Mouse (Mus musculus): ENCODE measurements around the gene Tas1r1. TPM values are rescaled to one million over a fixed set of nuclear protein-coding genes. Genes with fewer than 3 reads are reported as not detected.

Gene Tas1r1
- total RNA-seq, 1 experiment, result 1.9 TPM

DNA sequence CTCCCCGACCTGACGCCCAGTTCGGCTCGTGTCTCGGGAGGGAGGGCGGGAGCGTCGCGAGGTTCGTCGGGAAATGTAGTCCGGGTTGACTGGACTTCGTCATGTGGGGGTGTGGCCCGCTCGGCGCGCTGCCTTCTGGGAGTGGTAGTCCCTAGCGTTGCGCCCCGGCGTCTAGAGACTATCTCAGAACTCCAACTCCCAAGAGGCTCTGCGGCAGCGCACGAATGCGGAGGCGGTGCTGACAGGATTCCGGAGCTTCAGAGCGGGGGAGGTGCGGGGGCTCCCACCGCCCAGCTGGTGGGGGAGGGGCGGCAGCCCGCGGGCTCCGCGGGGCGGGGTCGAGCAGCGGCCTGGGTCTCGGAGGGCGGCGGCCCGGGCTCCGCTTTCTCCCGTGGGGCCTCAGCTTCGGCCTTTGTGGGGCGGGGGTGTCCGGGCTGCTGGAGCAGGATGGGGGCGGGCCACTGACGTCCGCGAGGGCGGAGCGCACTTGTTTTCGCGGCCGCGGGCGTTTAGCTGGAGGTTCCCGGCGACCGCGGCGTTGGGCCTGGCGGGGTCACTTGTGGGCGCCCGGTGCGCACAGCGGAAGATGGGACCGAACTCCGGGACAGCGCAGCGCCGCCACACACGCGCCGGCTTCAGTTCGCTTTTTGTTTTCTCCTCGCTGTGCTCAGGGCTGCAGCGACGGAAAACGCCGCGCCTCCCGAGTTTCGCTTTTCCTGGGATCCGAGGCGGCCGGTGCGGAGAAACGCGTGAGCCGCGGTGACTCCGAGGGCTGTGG lies 42.0 kb downstream of the Tas1r1 start, which contains the start of gene Phf13:
Phf13 (minus strand) TSS at position 86 of the 778 bp plus-strand sequence.
- Histone ChIP-seq H3K9me3 (ENCODE audit: control insufficient read depth, insufficient read depth, low read depth, low read length) (no peaks in the 10 kb centered on the region), H3K36me3 (ENCODE audit: control insufficient read depth, insufficient read depth, low read length, poor library complexity, severe bottlenecking) (peaks cover 19% of the 10 kb centered on the region), H3K4me3 (ENCODE audit: insufficient read depth in 1 of 2, low read depth in 1 of 2, low read length in 2 of 2, poor library complexity in 1 of 2, severe bottlenecking in 1 of 2) (peak within 1 kb of the TSS; percentile 99 to 100), H3K4me1 (ENCODE audit: control insufficient read depth in 2 of 2, insufficient read depth in 2 of 2, low read length in 2 of 2, poor library complexity in 1 of 2) (peaks cover 0 to 14% of the 10 kb centered on the region in 2 experiments; a peak in 2 of 4 replicates), H3K27ac (ENCODE audit: insufficient read depth, low read depth, low read length, poor library complexity, severe bottlenecking) (peak within 1 kb of the TSS; percentile 71), H3K9ac (ENCODE audit: insufficient read depth, low read depth, low read length, poor library complexity, severe bottlenecking) (peak within 1 kb of the TSS; percentile 97)
- peak; percentile 97 for DNase-seq (ENCODE audit: low read depth, low spot score)
- TF ChIP-seq CHD2 (IDR thresholded peaks at IDR 0.05; ENCODE audit: low read depth, low read length), result no peak; the same call in 1 of the 2 replicates
- TF ChIP-seq HCFC1 (IDR thresholded peaks at IDR 0.05; ENCODE audit: borderline replicate concordance, insufficient read depth, low read length), result peak; percentile 99
- in situ Hi-C loops (cut with MboI; ENCODE audit: low sequenced_read_pairs in 2 of 2, unreplicated experiment in 2 of 2), result no loop called here

GRCm38 (mm10) chr4:151995371-151996172 lies 42.8 kb downstream of the Tas1r1 start:
- H3K36me3 ChIP-seq (ENCODE audit: control insufficient read depth, insufficient read depth, low read length, poor library complexity, severe bottlenecking), result peaks cover 27% of the 10 kb centered on the region
- H3K9me3 ChIP-seq (ENCODE audit: control insufficient read depth, insufficient read depth, low read depth, low read length), result no peaks in the 10 kb centered on the region
- H3K9ac ChIP-seq (ENCODE audit: insufficient read depth, low read depth, low read length, poor library complexity, severe bottlenecking), result peak overlapping the region; percentile 97
- in situ Hi-C loops (cut with MboI; ENCODE audit: low sequenced_read_pairs in 2 of 2, unreplicated experiment in 2 of 2), result no loop called here
- H3K4me1 ChIP-seq (ENCODE audit: control insufficient read depth in 2 of 2, insufficient read depth in 2 of 2, low read length in 2 of 2, poor library complexity in 1 of 2), result peaks cover 0 to 19% of the 10 kb centered on the region in 2 experiments; a peak in 2 of 4 replicates
- H3K4me3 ChIP-seq (ENCODE audit: insufficient read depth in 1 of 2, low read depth in 1 of 2, low read length in 2 of 2, poor library complexity in 1 of 2, severe bottlenecking in 1 of 2), result peak overlapping the region; percentile 99 to 100
- peak overlapping the region; percentile 71 for H3K27ac ChIP-seq (ENCODE audit: insufficient read depth, low read depth, low read length, poor library complexity, severe bottlenecking)
- no peak for DNase-seq (ENCODE audit: low read depth, low spot score)
- TF ChIP-seq MAFK (IDR thresholded peaks at IDR 0.05; ENCODE audit: insufficient read depth, low read depth, low read length) (no peak), HCFC1 (IDR thresholded peaks at IDR 0.05; ENCODE audit: borderline replicate concordance, insufficient read depth, low read length) (no peak), ZC3H11A (IDR thresholded peaks at IDR 0.05; ENCODE audit: borderline replicate concordance, low read depth, low read length) (no peak), ZNF384 (IDR thresholded peaks at IDR 0.05; ENCODE audit: low read depth, low read length) (no peak), CHD2 (IDR thresholded peaks at IDR 0.05; ENCODE audit: low read depth, low read length) (no peak)

- peak overlapping the region; percentile 97 for H3K9ac ChIP-seq (ENCODE audit: insufficient read depth, low read depth, low read length, poor library complexity, severe bottlenecking)
- peaks cover 0 to 15% of the 10 kb centered on the region in 2 experiments; a peak in 2 of 4 replicates for H3K4me1 ChIP-seq (ENCODE audit: control insufficient read depth in 2 of 2, insufficient read depth in 2 of 2, low read length in 2 of 2, poor library complexity in 1 of 2)
- in situ Hi-C loops (cut with MboI; ENCODE audit: low sequenced_read_pairs in 2 of 2, unreplicated experiment in 2 of 2), result no loop called here
- TF ChIP-seq MAFK (IDR thresholded peaks at IDR 0.05; ENCODE audit: insufficient read depth, low read depth, low read length), result no peak
- TF ChIP-seq ZC3H11A (IDR thresholded peaks at IDR 0.05; ENCODE audit: borderline replicate concordance, low read depth, low read length), result no peak
- no peak for TF ChIP-seq CHD2 (IDR thresholded peaks at IDR 0.05; ENCODE audit: low read depth, low read length)
- no peak for TF ChIP-seq HCFC1 (IDR thresholded peaks at IDR 0.05; ENCODE audit: borderline replicate concordance, insufficient read depth, low read length)
- no peak for TF ChIP-seq ZNF384 (IDR thresholded peaks at IDR 0.05; ENCODE audit: low read depth, low read length)
- no peak for DNase-seq (ENCODE audit: low read depth, low spot score)
- no peaks in the 10 kb centered on the region for H3K9me3 ChIP-seq (ENCODE audit: control insufficient read depth, insufficient read depth, low read depth, low read length)
- H3K27ac ChIP-seq (ENCODE audit: insufficient read depth, low read depth, low read length, poor library complexity, severe bottlenecking), result no peak overlapping the region; the same call in 1 of the 2 replicates
- peak overlapping the region; percentile 99 to 100 for H3K4me3 ChIP-seq (ENCODE audit: insufficient read depth in 1 of 2, low read depth in 1 of 2, low read length in 2 of 2, poor library complexity in 1 of 2, severe bottlenecking in 1 of 2)
- H3K36me3 ChIP-seq (ENCODE audit: control insufficient read depth, insufficient read depth, low read length, poor library complexity, severe bottlenecking), result peaks cover 30% of the 10 kb centered on the region
Measured at GRCm38 (mm10) chr4:151994228-151995171, 43.9 kb downstream of the Tas1r1 start.

DNA sequence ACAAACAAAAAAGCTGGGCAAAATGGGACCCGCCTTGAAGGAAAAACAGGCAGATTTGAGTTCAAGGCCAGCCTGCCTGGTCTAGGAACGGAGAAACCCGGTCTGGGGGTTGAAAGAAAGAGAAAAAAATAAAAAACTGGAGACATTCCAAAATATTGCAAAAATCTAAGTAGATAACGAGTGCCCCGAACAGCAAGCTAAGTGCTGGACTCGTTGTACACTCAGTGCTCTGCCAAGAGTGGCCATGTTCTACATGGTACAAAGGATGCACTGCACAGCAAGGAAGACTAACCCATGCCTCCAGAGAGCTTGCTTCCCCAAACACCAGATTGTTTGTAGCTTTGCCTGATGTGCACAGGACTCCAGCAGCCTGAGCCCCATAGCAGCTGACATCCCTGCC lies 45.3 kb downstream of the Tas1r1 start:
- no peak overlapping the region for H3K4me3 ChIP-seq (ENCODE audit: insufficient read depth in 1 of 2, low read depth in 1 of 2, low read length in 2 of 2, poor library complexity in 1 of 2, severe bottlenecking in 1 of 2)
- DNase-seq (ENCODE audit: low read depth, low spot score), result no peak
- in situ Hi-C loops (cut with MboI; ENCODE audit: low sequenced_read_pairs in 2 of 2, unreplicated experiment in 2 of 2), result no loop called here
- peaks cover 0 to 14% of the 10 kb centered on the region in 2 experiments; a peak in 2 of 4 replicates for H3K4me1 ChIP-seq (ENCODE audit: control insufficient read depth in 2 of 2, insufficient read depth in 2 of 2, low read length in 2 of 2, poor library complexity in 1 of 2)
- TF ChIP-seq ZNF384 (IDR thresholded peaks at IDR 0.05; ENCODE audit: low read depth, low read length) (no peak), ZC3H11A (IDR thresholded peaks at IDR 0.05; ENCODE audit: borderline replicate concordance, low read depth, low read length) (no peak), CHD2 (IDR thresholded peaks at IDR 0.05; ENCODE audit: low read depth, low read length) (no peak), HCFC1 (IDR thresholded peaks at IDR 0.05; ENCODE audit: borderline replicate concordance, insufficient read depth, low read length) (no peak), MAFK (IDR thresholded peaks at IDR 0.05; ENCODE audit: insufficient read depth, low read depth, low read length) (no peak)
- no peak overlapping the region for H3K9ac ChIP-seq (ENCODE audit: insufficient read depth, low read depth, low read length, poor library complexity, severe bottlenecking)
- H3K9me3 ChIP-seq (ENCODE audit: control insufficient read depth, insufficient read depth, low read depth, low read length), result no peaks in the 10 kb centered on the region
- H3K27ac ChIP-seq (ENCODE audit: insufficient read depth, low read depth, low read length, poor library complexity, severe bottlenecking), result no peak overlapping the region
- H3K36me3 ChIP-seq (ENCODE audit: control insufficient read depth, insufficient read depth, low read length, poor library complexity, severe bottlenecking), result peaks cover 30% of the 10 kb centered on the region
